Mouse (Mus musculus) liver, embryonic 14.5 days (tissue): ENCODE data around the gene Mctp2.

Source experiments
- CTCF ChIP-seq: IDR thresholded peaks from 2 replicates; pipeline ENCODE4 v1.5.1; 2016; ENCODE audit warnings: antibody characterized with exemption, low read depth, control low read depth
- EP300 ChIP-seq: IDR thresholded peaks from 2 replicates; pipeline ENCODE4 v1.6.1; 2016; ENCODE audit warnings: antibody characterized with exemption, low read depth

DNA sequence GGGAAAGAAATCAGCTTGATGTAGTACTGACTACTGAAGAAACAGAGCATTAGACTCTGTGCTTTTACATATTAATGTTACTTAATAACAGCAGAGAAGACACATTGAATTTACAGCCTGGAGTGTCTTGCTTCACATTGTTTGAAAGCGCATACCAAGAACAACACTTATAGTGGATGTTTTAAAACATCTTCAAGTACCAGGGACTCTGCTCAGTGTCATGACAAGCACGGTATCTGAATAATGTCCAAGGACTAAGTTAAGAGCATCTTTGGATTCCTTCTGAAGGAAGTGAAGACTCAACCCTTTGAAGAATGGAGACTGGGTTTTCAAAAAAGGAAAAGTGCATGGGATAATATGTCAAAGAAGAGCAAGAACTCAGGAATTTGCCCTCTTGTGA, 191.3 kb downstream of the Mctp2 start:
- TF ChIP-seq CTCF (no peak), EP300 (no peak)
